Mouse (Mus musculus): ENCODE measurements around the gene Shisal2a. TPM values are rescaled to one million over a fixed set of nuclear protein-coding genes. Genes with fewer than 3 reads are reported as not detected.

Shisal2a gene
- not detected for polyA plus RNA-seq (2014; fragmentation: Illumina TruSeq; extraction: RNeasy Lipid Tissue Mini Kit (QIAGEN cat#74804); ENCODE audit: low read depth, low replicate concordance)

GRCm38 (mm10) chr4:108383183-108383714 lies at the start of gene Shisal2a:
Gene Shisal2a, minus strand, starts transcription at chr4:108383349.

GRCm38 (mm10) chr4:108406861-108407401 lies 23.8 kb upstream of the Shisal2a start, which contains the start of gene Gpx7:
Gene Gpx7, minus strand, starts transcription at chr4:108406961.

GRCm38 (mm10) chr4:108327730-108328484 lies 55.2 kb downstream of the Shisal2a start, which contains the start of gene Coa7:
Gene Coa7, plus strand, starts transcription at chr4:108328140.

Other genes starting within 250 kb of the Shisal2a start
- gene Scp2, start 238.4 kb downstream of the Shisal2a start, polyA plus RNA-seq (2014; fragmentation: Illumina TruSeq; extraction: RNeasy Lipid Tissue Mini Kit (QIAGEN cat#74804); ENCODE audit: low read depth, low replicate concordance): 541 TPM
- 64.5 TPM for gene Echdc2, start 217.9 kb downstream of the Shisal2a start, polyA plus RNA-seq (2014; fragmentation: Illumina TruSeq; extraction: RNeasy Lipid Tissue Mini Kit (QIAGEN cat#74804); ENCODE audit: low read depth, low replicate concordance)
- gene Zyg11a, start 165.3 kb downstream of the Shisal2a start, polyA plus RNA-seq (2014; fragmentation: Illumina TruSeq; extraction: RNeasy Lipid Tissue Mini Kit (QIAGEN cat#74804); ENCODE audit: low read depth, low replicate concordance): not detected
- gene Zyg11b, start 82.3 kb downstream of the Shisal2a start, polyA plus RNA-seq (2014; fragmentation: Illumina TruSeq; extraction: RNeasy Lipid Tissue Mini Kit (QIAGEN cat#74804); ENCODE audit: low read depth, low replicate concordance): 27.1 TPM
- gene Coa7, start 55.2 kb downstream of the Shisal2a start, polyA plus RNA-seq (2014; fragmentation: Illumina TruSeq; extraction: RNeasy Lipid Tissue Mini Kit (QIAGEN cat#74804); ENCODE audit: low read depth, low replicate concordance): 15.4 TPM
- gene Gpx7, start 23.6 kb upstream of the Shisal2a start, polyA plus RNA-seq (2014; fragmentation: Illumina TruSeq; extraction: RNeasy Lipid Tissue Mini Kit (QIAGEN cat#74804); ENCODE audit: low read depth, low replicate concordance): 11.2 TPM
- gene Tut4, start 76.1 kb upstream of the Shisal2a start, polyA plus RNA-seq (2014; fragmentation: Illumina TruSeq; extraction: RNeasy Lipid Tissue Mini Kit (QIAGEN cat#74804); ENCODE audit: low read depth, low replicate concordance): 26.8 TPM
- 21.1 TPM for gene Prpf38a, start 196.0 kb upstream of the Shisal2a start, polyA plus RNA-seq (2014; fragmentation: Illumina TruSeq; extraction: RNeasy Lipid Tissue Mini Kit (QIAGEN cat#74804); ENCODE audit: low read depth, low replicate concordance)
- gene Orc1, start 196.1 kb upstream of the Shisal2a start, polyA plus RNA-seq (2014; fragmentation: Illumina TruSeq; extraction: RNeasy Lipid Tissue Mini Kit (QIAGEN cat#74804); ENCODE audit: low read depth, low replicate concordance): not detected
- 15.8 TPM for gene Cc2d1b, start 236.6 kb upstream of the Shisal2a start, polyA plus RNA-seq (2014; fragmentation: Illumina TruSeq; extraction: RNeasy Lipid Tissue Mini Kit (QIAGEN cat#74804); ENCODE audit: low read depth, low replicate concordance)